Mouse (Mus musculus): ENCODE data around the gene Ccdc51. TPM values are rescaled to one million over a fixed set of nuclear protein-coding genes. Genes with fewer than 3 reads are reported as not detected.

Gene Ccdc51
- total and polyA plus RNA-seq, 3 experiments: 15.1 to 28.4 TPM; not detected in 1

GRCm38 (mm10) chr9:109050674-109050997 is 31.7 kb upstream of the Ccdc51 start:
- Histone ChIP-seq H3K27ac (ENCODE audit: control insufficient read depth, low read depth, low read length) (no peak overlapping the region), H3K4me3 (ENCODE audit: control insufficient read depth in 1 of 2, insufficient read depth in 1 of 2, low read depth in 2 of 2, low read length in 2 of 2) (no peak overlapping the region), H3K79me2 (ENCODE audit: control insufficient read depth, insufficient read depth, low read length, poor library complexity) (peaks cover 2% of the 10 kb centered on the region; the same call in 1 of the 2 replicates), H3K36me3 (ENCODE audit: control insufficient read depth in 1 of 2, insufficient read depth in 2 of 2, low read length in 2 of 2) (peaks cover 0 to 8% of the 10 kb centered on the region in 2 experiments; a peak in 2 of 4 replicates), H3K9me3 (replicated peaks; ENCODE audit: insufficient read depth, low read length) (no peaks in the 10 kb centered on the region), H3K9ac (ENCODE audit: control insufficient read depth, low read depth, low read length, poor library complexity, severe bottlenecking) (no peak overlapping the region), H3K27me3 (ENCODE audit: control insufficient read depth in 1 of 2, insufficient read depth in 2 of 2, low read length in 2 of 2) (no peaks in the 10 kb centered on the region), H3K4me1 (ENCODE audit: control insufficient read depth in 1 of 2, insufficient read depth in 2 of 2, low read length in 2 of 2) (peaks cover 3 to 8% of the 10 kb centered on the region in 2 experiments; a peak in 3 of 4 replicates)
- TF ChIP-seq ZKSCAN1 (IDR thresholded peaks at IDR 0.05; ENCODE audit: low read depth, low read length): no peak
- no peak for TF ChIP-seq NRF1 (IDR thresholded peaks at IDR 0.05; ENCODE audit: insufficient read depth, low read depth, low read length, poor library complexity, severe bottlenecking)
- no peak for TF ChIP-seq ELF1 (IDR thresholded peaks at IDR 0.05; ENCODE audit: low read depth, low read length)
- no peak for TF ChIP-seq CTCF (IDR thresholded peaks at IDR 0.05 in 2 of 3, conservative IDR thresholded peaks at IDR 0.05 in 1 of 3; ENCODE audit: control insufficient read depth in 1 of 3, insufficient read depth in 1 of 3, low read depth in 2 of 3, low read length in 3 of 3, poor library complexity in 1 of 3, severe bottlenecking in 1 of 3)
- TF ChIP-seq POLR2A (IDR thresholded peaks at IDR 0.05; ENCODE audit: control insufficient read depth in 1 of 2, insufficient read depth in 1 of 2, low read depth in 1 of 2, low read length in 2 of 2, poor library complexity in 1 of 2): no peak
- no peak for TF ChIP-seq CHD2 (IDR thresholded peaks at IDR 0.05; ENCODE audit: low read length)
- no peak for TF ChIP-seq TCF12 (IDR thresholded peaks at IDR 0.05; ENCODE audit: low read depth, low read length)
- no peak for TF ChIP-seq SIN3A (IDR thresholded peaks at IDR 0.05; ENCODE audit: low read length)
- TF ChIP-seq ZMIZ1 (IDR thresholded peaks at IDR 0.05; ENCODE audit: low read depth, low read length): no peak
- no peak for TF ChIP-seq MAX (IDR thresholded peaks at IDR 0.05; ENCODE audit: low read length)
- TF ChIP-seq USF2 (IDR thresholded peaks at IDR 0.05; ENCODE audit: borderline replicate concordance in 1 of 2, insufficient read depth in 1 of 2, low read depth in 1 of 2, low read length in 2 of 2): no peak
- no peak for DNase-seq (ENCODE audit: low read depth, low spot score)

- Histone ChIP-seq H3K9me3 (replicated peaks; ENCODE audit: insufficient read depth, low read length) (no peaks in the 10 kb centered on the region), H3K27me3 (ENCODE audit: control insufficient read depth in 1 of 2, insufficient read depth in 2 of 2, low read length in 2 of 2) (no peaks in the 10 kb centered on the region), H3K4me3 (ENCODE audit: control insufficient read depth in 1 of 2, insufficient read depth in 1 of 2, low read depth in 2 of 2, low read length in 2 of 2) (no peak overlapping the region), H3K27ac (ENCODE audit: control insufficient read depth, low read depth, low read length) (no peak overlapping the region), H3K4me1 (ENCODE audit: control insufficient read depth in 1 of 2, insufficient read depth in 2 of 2, low read length in 2 of 2) (peaks cover 3 to 11% of the 10 kb centered on the region in 2 experiments; a peak in 3 of 4 replicates), H3K79me2 (ENCODE audit: control insufficient read depth, insufficient read depth, low read length, poor library complexity) (peaks cover 2% of the 10 kb centered on the region; the same call in 1 of the 2 replicates), H3K9ac (ENCODE audit: control insufficient read depth, low read depth, low read length, poor library complexity, severe bottlenecking) (no peak overlapping the region), H3K36me3 (ENCODE audit: control insufficient read depth in 1 of 2, insufficient read depth in 2 of 2, low read length in 2 of 2) (peaks cover 0 to 9% of the 10 kb centered on the region in 2 experiments; a peak in 2 of 4 replicates)
- DNase-seq (ENCODE audit: low read depth, low spot score): no peak
- TF ChIP-seq MYC (IDR thresholded peaks at IDR 0.05; ENCODE audit: low read depth, low read length) (no peak), CTCF (IDR thresholded peaks at IDR 0.05 in 2 of 3, conservative IDR thresholded peaks at IDR 0.05 in 1 of 3; ENCODE audit: control insufficient read depth in 1 of 3, insufficient read depth in 1 of 3, low read depth in 2 of 3, low read length in 3 of 3, poor library complexity in 1 of 3, severe bottlenecking in 1 of 3) (no peak), ETS1 (IDR thresholded peaks at IDR 0.05; ENCODE audit: low read depth, low read length) (no peak), NRF1 (IDR thresholded peaks at IDR 0.05; ENCODE audit: insufficient read depth, low read depth, low read length, poor library complexity, severe bottlenecking) (no peak)
These were observed 31.2 kb upstream of the Ccdc51 start for GRCm38 (mm10) chr9:109051011-109051501.

All from MEL (cell line).